Mouse (Mus musculus): ENCODE data around the gene Gm26558.

DNA sequence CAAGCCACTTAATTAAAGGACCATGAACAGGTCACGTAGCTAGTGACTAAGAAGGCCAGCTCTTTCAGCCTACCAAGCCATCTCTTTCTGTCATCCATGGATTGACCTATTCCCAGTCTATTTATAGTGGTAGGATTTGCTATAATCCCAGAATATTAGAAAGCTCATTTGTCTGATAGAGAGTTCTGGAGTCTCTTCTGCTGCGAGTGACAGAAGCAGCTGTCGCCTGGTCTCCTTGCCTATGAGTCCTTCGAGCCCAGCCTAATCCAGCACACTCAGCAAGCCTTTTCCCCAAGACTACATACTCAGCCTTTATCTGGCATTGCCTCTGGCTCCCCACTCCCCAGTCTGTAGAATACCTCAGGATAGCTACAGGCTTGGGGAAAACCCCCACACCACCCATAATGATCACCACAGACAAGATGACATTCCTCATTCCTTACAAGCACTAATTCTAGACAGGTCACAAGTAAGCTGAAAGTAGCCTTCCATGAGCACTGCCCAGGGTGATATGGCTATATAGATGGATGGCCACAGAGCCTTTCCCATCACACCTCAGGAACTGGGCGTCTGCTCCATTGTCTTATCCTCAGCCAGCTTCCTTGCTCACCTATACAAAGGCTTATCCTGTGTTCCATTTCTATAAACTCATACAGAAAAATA lies 27.7 kb downstream of the Gm26558 start:
- TF ChIP-seq CTCF (IDR thresholded peaks at IDR 0.05; ENCODE audit: control insufficient read depth, insufficient read depth, insufficient read length) (no peak), MYOG (IDR thresholded peaks at IDR 0.05; ENCODE audit: control insufficient read depth, extremely low read depth, insufficient read length) (no peak), MAX (IDR thresholded peaks at IDR 0.05) (no peak), USF1 (IDR thresholded peaks at IDR 0.05; ENCODE audit: low read depth) (no peak), CEBPB (IDR thresholded peaks at IDR 0.05; ENCODE audit: low read depth) (no peak), FOSL1 (IDR thresholded peaks at IDR 0.05; ENCODE audit: insufficient read depth, low read length, poor library complexity, severe bottlenecking) (no peak), MYOD1 (IDR thresholded peaks at IDR 0.05; ENCODE audit: control insufficient read depth, insufficient read length, low read depth) (no peak)
